Mouse (Mus musculus): ENCODE measurements around the gene Abcg5.

Abcg5 gene

DNA sequence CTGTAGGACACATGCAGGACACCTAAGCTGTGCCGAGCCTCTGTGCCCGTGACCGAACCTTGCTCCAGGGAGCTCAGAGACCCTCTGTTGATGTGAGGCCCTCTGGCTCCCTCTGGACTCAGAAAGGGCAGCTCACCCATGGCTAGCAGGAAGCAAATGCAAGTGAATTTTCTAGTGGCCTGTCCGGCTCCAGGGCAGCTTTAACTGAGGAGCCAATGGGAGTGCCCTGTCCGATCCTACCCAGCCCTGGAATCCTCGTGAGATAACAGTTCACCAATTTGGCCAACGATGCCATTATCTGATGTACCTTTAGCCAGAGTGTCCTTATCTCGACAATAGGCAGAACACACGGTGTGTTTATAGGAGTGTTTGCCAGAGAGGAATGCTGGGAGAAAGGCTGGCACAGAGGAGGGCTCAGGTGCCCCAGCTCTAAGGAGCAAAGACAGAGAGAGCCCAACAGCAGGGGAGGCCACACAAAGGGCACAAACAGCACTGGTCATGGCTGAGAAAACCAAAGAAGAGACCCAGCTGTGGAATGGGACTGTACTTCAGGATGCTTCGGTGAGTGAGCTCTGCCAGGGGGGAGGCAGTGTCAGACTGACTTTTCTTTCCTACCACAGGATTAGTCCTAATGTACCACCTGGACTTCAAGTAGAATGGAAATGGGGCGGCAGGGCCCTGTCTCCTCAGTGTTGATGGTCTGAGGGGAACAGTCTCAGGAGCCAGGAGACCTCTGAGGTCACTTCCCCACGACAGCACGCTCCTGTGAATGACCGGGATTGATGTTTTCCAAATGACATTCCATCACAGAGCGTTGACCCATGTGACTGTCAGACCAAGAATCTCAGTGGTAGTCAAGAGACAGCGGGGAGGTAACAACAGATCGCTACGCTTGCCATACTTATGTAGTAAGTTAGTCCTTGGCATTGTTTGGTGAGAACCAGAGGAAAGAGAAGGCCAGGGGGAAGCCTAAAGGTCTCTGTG is at the start of gene Abcg5:
TSS of gene Abcg5 (minus strand) at position 278 of the 984 bp plus-strand sequence.
- no peak for ATAC-seq (ENCODE audit: low TSS enrichment)

DNA sequence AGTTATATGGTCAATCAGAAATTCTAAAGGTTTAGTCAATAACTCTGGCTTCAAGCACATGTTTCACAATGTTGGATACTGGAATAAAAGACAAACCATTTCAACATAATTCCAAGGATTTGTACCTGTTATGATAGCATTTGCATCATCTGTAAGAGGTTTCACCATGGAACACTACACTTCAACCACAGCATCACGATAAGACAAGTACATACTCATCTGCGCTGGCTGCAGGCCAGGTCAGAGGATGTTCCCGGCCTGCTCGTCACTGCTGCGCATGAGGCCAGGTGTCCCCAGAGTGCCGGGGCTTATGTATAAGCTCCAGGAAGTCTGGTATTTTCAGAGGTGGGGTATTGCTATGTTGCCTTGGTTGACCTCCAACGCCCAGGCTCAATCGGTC is 49.8 kb upstream of the Abcg5 start:
- ATAC-seq (ENCODE audit: low TSS enrichment) = no peak

DNA sequence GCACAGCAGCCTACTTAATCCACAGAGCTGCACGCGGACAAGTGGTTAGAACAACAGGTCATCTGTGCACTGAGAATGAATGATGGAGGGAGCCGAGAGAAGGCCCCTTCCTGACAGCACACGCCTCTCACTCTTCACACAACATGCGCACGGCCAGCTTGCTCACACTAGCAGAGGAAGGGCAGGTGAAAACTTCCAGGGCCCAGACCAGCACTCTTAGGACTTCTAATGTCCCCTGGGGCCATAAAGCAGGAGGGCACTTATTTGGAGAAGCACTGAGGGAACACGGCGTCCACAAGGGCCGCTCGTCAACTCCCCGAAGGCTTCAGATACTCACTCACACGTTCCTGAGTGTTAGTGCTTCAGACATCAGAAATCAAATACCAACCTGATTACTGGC is 48.5 kb upstream of the Abcg5 start:
- ATAC-seq (ENCODE audit: low TSS enrichment) = no peak

DNA sequence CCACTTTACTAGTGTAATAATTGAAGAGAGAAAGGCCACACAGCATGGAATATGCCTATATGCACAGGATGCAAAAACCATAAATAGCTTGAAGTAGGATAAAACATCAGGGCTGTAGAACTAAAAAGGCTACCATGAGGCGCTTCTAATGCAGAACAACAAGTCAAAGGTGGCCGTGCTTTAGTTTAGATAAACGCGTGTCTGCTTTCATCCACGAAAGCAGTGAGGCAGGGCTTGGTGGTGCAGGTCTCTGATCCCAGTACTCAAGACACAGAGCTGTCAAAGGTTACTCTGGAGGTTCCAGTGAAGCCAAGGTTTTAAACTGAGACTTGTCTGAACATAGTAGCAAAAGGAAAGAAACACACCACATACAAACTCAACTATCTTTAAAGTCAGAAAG is 46.3 kb upstream of the Abcg5 start:
- ATAC-seq (ENCODE audit: low TSS enrichment) = no peak

DNA sequence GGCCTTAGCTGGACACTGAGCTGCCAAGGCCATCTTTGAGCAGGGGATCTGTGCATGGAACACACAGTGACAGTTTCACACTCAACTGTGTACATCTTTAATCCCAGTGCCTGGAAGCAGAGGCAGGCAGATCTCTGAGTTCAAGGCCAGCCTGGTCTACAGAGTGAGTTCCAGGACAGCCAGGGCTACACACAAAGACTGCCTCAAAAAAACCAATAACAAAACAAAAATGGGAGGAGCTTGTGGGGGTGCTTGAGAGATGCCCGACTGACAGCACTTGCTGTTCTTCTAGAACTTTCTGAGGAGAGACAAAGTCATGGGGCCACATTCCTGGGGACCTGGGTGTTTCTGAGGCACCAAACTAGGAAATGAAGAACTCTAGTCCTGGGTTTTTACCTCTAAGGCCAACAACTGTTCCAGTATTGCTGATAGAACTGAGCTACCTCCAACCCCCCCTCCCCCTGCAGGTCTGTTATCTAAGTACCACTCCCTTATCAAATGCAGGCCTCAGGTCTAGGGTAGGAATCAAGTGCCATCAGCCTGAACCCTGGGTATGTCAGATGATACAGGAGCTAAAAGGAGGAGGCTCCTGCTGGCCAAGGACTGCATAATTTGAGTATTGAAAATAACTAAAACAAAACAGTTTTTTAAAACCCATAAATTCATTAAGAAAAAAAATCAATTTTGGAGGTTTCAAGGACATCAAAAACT is 45.5 kb upstream of the Abcg5 start:
- no peak for ATAC-seq (ENCODE audit: low TSS enrichment)

DNA sequence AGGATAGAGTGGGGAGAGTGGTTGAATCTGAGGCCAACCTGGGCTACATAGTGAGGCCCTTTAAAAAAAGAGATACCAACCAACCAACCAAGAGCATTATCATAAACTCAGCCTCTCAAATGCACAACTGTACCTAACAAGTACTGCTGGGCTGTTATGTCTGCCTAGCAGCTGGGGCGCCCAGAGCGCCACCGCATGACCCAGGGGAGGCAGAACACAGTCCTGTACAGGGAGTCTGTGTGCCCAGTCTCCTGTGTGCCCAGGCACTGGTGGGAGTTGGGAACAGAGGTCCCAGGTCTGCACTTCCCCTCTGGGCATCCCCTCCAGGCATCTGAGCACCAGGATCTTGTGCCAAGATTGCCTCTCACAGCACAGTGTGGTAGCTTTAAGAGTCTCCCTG is 42.4 kb upstream of the Abcg5 start:
- no peak for ATAC-seq (ENCODE audit: low TSS enrichment)

DNA sequence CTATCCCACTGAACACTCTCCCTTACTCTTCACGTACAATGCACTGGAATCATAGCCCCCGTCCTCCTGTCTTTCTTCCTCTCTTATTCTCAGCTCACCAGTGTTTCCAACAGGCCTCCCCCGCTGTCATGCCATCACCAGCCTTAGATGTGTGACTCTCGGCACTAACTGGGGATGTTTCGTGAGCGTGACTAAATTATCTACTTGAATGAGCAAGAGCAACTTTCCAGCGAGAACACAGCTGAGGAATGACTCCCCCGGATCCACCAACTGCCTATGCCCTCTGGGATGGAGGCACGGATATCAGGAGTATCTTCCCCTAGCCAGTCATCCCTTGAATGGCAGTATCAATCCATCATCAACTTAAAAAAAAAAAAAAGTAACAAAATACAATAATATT is 41.2 kb upstream of the Abcg5 start:
- ATAC-seq (ENCODE audit: low TSS enrichment) = peak; percentile 59; the same call in 1 of the 2 replicates

DNA sequence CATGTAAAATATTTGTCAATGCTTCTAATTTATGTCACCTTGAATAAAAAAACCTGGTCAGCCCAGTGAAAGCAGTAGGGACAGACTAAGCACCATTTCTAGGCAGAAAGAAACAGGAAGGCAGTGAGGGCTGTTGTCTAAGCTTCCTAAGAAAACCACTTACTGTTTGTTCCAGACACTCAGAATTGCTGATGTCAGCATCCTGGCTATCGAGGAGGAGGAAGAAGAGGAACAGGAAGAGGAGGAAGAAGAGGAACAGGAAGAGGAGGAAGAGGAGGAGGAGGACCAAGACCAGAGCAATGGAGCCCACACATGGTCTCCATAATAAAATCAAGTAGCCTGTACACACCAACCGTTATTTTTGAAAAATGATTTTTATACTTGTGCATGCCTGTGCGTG is 36.3 kb upstream of the Abcg5 start:
- no peak for ATAC-seq (ENCODE audit: low TSS enrichment)

DNA sequence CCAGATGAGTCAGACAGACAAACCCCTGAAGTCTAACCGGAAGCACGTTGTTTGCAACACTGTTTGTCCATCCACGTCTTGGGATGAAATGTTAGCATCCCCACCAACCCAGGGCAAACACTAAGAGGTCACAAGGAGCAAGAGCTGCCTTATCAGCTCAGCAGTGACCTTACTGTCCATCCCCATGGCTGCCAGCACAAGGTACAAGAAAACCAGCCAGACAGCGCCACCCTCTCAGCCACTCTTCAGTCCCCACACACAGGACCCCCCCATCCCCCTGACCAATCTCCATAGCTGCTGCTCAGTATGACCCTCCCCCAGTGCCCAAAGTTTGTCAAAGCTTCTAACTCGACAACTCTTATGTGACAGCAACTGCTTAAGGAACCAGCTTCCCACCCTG is 34.6 kb upstream of the Abcg5 start:
- no peak for ATAC-seq (ENCODE audit: low TSS enrichment)

DNA sequence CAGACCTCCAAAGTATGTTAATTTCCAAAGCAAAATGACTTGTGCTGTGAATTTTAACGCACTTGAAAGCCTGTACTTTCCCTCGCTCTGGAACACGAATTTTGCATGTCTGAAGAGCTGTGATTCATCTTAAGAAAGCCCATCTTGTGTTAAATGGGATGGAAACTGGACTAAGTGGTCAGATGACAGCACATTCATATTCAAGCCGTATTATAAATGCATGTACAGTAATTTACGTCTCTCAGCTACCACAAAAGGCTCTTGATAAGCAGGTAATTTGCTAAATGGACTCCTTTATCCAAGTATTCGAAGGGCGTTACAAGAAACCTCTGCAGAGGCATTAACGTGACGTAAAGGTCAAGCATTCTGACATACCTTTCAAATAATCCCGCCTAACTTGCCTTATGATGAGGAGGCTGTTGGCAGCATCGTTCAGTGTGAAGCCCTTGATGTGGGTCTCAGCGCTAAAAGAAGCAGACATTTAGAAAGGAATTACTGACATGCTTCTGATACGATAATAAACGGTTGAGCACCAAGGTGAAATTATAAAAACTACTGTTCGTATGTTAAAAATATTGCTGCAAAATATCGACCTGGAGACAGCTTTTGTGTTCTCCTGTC is 33.6 kb upstream of the Abcg5 start:
- no peak for ATAC-seq (ENCODE audit: low TSS enrichment)

DNA sequence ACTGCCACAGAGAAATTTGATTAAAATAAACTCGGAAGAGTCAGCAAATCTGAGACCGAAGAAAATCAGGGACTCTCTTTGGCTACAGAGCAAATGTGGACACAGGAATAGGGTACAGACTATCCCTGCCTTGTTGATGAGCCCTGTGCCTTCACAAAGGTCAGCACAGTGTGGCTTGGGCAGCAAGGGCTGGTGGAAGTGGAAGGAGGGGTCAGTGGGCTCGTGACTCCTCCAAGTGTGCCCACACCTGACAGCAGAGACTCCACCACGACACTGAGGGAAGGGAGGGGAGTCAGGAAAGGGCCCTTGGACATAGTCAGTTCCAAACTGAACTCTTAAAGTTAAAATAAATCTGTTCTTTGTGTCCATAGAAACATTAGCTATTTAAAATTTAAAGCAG is 32.1 kb upstream of the Abcg5 start:
- ATAC-seq (ENCODE audit: low TSS enrichment) = no peak

DNA sequence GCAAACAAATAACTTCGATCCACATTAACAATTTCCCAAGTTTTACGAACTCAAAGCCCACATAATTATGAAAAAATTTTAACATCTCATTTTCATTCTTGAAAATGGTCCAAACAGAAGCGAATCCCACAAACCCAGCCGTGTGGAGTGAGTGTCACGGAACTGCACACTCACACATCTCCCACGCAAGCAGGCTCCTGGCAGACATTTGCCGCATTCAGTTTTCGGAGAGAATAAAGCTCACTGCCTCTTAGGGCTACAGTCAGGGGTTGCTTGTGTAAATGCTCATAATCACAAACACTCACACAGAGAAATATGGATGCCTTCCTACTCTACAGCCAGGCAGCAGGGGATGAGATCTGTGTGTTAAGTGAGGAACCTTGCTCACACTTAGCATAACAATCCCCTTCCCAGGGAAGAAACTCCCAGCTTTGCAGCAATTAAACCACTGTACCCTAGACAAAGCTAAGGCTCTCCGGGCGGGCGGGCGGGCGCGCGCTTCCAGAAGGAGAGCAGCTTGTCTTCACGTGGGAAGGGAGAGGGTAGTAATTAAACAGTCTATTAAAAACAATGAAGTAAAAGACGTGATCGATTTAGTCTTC is 30.9 kb upstream of the Abcg5 start:
- peak; percentile 94 for ATAC-seq (ENCODE audit: low TSS enrichment)

DNA sequence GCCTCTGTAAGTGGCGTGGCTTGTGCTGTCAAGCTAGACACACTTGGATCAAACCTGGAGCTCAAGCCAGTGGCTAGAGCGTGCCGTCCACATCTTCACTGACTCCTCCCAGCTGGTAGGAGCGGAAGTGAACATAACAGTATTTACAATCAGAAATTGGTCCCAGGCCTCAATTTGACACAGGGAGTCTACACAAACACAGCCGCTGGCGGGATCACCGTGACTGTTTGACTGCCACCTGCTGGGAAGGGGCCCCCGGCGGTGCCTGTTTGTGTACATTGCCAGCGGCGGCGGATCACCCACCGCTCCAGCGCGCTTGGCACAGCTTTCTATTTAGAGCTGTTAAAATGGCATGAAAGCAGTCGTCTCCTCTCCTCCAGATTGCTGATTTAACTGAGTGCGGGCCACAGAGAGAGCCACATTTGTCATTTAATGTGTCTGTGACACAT is 26.6 kb upstream of the Abcg5 start:
- ATAC-seq (ENCODE audit: low TSS enrichment) = no peak

DNA sequence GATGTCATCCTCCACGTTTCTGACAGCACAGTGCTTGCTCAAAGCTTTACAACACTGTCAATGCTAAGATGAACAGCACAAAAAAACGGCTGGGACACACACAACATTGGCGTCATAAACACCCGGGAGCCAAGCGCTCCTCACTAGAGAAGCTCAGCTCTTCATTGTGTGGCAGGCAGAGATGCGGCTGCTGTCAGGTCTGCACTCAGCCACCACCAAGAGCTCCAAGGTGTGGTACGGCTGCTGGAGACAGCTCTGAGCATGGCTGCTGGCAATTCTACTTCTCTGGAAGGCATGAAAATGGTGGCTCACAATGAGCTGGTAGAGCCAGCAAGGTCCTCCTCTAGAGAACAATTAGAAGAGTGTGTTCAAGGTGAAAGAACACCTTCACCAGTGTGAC is 26.0 kb upstream of the Abcg5 start:
- no peak for ATAC-seq (ENCODE audit: low TSS enrichment)

DNA sequence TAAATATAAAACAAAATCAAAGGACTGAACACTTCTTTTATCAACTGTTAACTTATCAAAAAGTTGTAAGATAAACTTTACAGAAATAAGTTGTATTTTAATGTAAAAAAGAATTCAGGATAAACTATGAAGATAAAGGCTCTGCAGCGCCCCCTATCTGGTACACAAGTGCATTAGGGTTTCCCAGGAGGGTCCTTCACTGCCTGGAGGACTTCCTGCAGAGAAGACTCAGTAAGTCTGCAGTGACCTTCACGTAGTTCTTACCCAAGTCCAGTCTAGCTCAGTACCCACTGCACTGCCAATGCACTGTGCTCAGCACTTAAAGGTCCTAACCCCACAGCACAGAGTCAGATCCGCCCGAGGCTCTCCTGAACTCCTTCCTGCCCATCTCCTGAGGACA is 24.6 kb upstream of the Abcg5 start:
- ATAC-seq (ENCODE audit: low TSS enrichment) = no peak

DNA sequence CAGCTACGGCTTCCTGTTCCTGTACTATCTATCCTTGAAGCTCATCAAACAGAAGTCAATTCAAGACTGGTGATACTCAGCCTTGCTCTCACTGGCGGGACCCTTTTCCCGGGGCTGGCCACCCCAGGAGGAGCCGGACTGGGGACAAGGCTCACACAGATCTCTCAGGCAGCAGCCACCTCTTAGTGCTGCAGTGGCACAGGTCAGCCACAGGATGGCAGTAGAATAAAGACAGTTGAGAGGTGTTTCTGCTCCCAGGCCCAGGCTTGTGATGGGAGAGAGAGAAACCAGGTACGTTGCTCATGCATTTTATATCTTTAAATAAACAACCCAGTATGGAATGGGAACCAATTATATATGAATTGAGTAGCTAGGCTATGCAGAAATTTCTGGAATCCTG is 15.9 kb upstream of the Abcg5 start:
- peak; percentile 83 for ATAC-seq (ENCODE audit: low TSS enrichment)

DNA sequence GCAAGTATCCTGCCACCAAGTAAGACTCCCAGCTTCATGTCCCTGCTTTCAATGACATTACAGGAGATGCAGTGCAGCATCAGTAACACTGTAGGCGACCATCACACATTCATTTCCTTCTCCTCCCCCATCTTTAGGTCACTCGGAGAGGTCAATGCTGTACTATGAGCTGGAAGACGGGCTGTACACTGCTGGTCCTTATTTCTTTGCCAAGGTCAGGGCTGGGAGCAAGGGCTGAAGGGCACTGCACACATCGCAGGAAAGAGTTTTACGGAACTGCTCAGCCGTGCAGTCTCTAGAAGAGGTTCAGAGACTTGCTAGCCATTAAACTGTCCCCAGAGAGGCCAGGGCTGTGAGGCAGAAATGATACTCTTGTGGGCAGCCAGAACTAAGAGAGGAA is 13.7 kb upstream of the Abcg5 start:
- no peak for ATAC-seq (ENCODE audit: low TSS enrichment)

DNA sequence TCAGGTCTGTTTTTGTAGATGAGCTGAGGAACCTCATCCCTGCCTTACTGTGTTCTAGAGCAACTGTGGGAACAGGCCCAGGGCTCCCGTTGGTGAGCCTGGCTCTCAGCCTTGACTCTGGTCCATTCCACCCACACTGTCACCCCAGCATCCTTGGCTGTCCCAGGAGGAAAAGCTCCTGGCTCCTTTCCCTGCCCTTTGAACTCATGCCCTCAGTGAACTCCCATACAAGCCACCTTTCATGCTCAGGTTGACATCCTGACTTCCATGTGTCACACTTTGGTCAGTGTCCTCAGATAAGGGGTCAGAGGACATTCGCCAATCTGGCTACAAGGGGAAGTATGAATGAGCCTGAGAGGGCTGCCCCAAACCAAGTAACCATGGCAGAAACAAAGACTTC is 10.9 kb upstream of the Abcg5 start:
- no peak for ATAC-seq (ENCODE audit: low TSS enrichment)

DNA sequence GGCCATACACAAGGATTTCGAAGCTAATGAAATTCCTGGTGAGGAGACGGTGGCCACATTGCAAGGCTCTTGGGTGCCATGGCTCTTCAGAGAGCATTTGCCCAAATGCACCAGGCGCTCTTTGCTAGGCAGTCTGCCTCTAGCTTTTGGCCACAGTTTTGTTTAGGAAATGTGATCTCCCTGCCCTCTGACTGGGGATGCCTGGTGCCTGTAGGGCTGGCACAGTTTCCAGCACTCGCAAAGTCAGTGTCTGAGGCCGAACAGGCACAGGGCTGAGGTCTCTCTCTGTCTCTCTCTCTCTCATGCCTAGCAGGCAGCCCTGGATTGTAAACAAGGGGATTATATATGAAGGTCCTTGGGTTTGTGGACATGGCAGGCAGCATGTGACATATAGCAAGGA is 7.3 kb upstream of the Abcg5 start:
- no peak for ATAC-seq (ENCODE audit: low TSS enrichment)

DNA sequence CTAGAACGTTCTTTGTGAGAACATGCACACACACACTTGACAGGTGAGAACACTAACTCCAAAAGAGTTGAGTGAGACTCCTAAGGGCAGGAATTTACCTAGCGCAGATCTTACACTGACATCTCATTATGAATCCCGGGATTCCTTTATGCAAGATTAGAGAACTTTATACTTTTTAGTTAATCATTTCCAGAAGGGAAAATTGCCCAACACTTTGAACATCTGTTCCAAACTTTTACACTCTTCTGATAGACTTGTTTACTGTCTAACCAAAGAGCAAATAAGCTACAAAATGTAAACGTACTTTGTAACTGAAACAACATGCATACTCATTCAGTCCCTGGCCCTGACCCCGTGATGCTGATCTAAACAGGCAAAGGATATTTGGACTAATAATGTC is 6.5 kb upstream of the Abcg5 start:
- ATAC-seq (ENCODE audit: low TSS enrichment) = no peak

DNA sequence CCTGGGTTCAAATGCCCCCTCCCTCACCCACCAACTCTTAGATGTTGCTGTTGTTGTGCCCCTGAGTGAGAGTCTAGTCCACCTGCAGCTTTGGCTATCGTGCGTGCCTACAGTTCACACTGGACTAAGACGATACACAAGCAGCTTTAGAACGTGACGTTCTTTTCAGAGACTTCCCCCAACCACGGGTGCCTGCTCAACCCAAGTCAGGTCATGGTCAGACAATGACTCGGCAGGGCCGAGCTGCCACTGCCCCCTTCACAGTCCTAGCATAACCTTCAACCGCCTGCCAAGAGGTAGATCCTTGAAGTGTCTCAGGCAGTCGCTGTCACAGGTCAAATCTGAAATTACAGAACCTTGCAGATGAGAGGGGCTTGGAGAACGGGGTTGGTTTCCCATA is 6.0 kb upstream of the Abcg5 start:
- ATAC-seq (ENCODE audit: low TSS enrichment) = no peak

DNA sequence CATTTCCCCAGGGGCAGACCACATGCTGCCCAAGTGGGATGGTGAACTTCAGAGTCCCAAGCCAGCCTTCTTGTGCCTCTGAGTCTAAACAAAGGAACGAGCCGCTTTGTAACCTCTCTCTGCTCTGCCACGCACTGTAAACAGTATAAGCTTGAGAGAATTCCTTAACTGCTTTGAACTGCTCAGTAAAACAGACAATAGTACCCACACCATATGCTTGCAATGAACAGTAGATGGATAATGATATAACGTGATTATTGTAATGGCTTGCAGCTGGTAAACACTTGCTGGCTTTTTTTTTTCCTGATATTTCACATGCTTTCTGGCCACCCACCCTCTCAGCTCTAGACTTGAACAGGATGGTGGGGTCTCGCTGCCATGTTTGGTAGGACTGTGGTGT is 5.2 kb upstream of the Abcg5 start:
- ATAC-seq (ENCODE audit: low TSS enrichment) = no peak

Measured in frontal cortex, adult (tissue).